Mouse (Mus musculus) T-helper 17 cell (primary cell): ENCODE data around the gene Gm10842.
"Not testable (repeated sequence)": the region's sequence is repeated elsewhere in the genome, so short reads cannot be mapped to it uniquely, and the experiment has no call there.

ENCODE experiments used
- in situ Hi-C, 2 experiments: fragments of 300-600 bp; cut with MboI, MseI; formaldehyde crosslinking; loops; 1 replicate in 1 of 2; 2 replicates in 1 of 2; pipeline ENCODE4 v1.15.1; 2025; ENCODE audit warnings: high pct_unique_total_duplicates in 2 of 2

Gm10842 gene

GRCm38 (mm10) chr11:105146593-105146992 is at the start of gene Gm10842:
Gene Gm10842, plus strand, starts transcription at chr11:105146893.
- in situ Hi-C loops: no loop called here

GRCm38 (mm10) chr11:105112448-105112847 is 34.2 kb upstream of the Gm10842 start:
- in situ Hi-C loops: not testable (repeated sequence)

- in situ Hi-C loops: no loop called here
Observed at GRCm38 (mm10) chr11:105117814-105118213, 28.9 kb upstream of the Gm10842 start.

- in situ Hi-C loops: loop anchor here in 1 of 2 experiments (10.0 kb wide), 1 partner anchor 806 kb away; no protein-coding TSS in a partner anchor
Observed at GRCm38 (mm10) chr11:105120551-105121061, 26.1 kb upstream of the Gm10842 start.

GRCm38 (mm10) chr11:105121792-105122191 is 24.9 kb upstream of the Gm10842 start:
- in situ Hi-C loops: loop anchor here in 1 of 2 experiments (10.0 kb wide), 1 partner anchor 807 kb away; no protein-coding TSS in a partner anchor

- in situ Hi-C loops: loop anchor here in 1 of 2 experiments (10.0 kb wide), 1 partner anchor 809 kb away; no protein-coding TSS in a partner anchor
Observed at GRCm38 (mm10) chr11:105123986-105124385, 22.7 kb upstream of the Gm10842 start.

- in situ Hi-C loops: loop anchor here in 1 of 2 experiments (10.0 kb wide), 1 partner anchor 811 kb away; no protein-coding TSS in a partner anchor
Observed at GRCm38 (mm10) chr11:105125735-105126519, 20.8 kb upstream of the Gm10842 start, which contains the start of gene Mettl2. Gene Mettl2, plus strand, starts transcription at chr11:105126425.

GRCm38 (mm10) chr11:105126520-105127029 is 20.1 kb upstream of the Gm10842 start:
- in situ Hi-C loops: loop anchor here in 1 of 2 experiments (10.0 kb wide), 1 partner anchor 812 kb away; no protein-coding TSS in a partner anchor

GRCm38 (mm10) chr11:105135692-105136091 is 11.0 kb upstream of the Gm10842 start:
- in situ Hi-C loops: no loop called here

- in situ Hi-C loops: not testable (repeated sequence)
Observed at GRCm38 (mm10) chr11:105137255-105137654, 9.4 kb upstream of the Gm10842 start.

- in situ Hi-C loops: not testable (repeated sequence)
Observed at GRCm38 (mm10) chr11:105140512-105140911, 6.2 kb upstream of the Gm10842 start.

- in situ Hi-C loops: no loop called here
Observed at GRCm38 (mm10) chr11:105141115-105141514, 5.6 kb upstream of the Gm10842 start.

- in situ Hi-C loops: no loop called here
Observed at GRCm38 (mm10) chr11:105143564-105143963, 3.1 kb upstream of the Gm10842 start.

GRCm38 (mm10) chr11:105144084-105144483 is 2.6 kb upstream of the Gm10842 start:
- in situ Hi-C loops: no loop called here

GRCm38 (mm10) chr11:105144508-105145210 is 2.0 kb upstream of the Gm10842 start:
- in situ Hi-C loops: no loop called here

- in situ Hi-C loops: no loop called here
Observed at GRCm38 (mm10) chr11:105145211-105145610, 1.5 kb upstream of the Gm10842 start.

GRCm38 (mm10) chr11:105149353-105149752 is 2.7 kb downstream of the Gm10842 start:
- in situ Hi-C loops: no loop called here

- in situ Hi-C loops: no loop called here
Observed at GRCm38 (mm10) chr11:105149766-105150165, 3.1 kb downstream of the Gm10842 start.

GRCm38 (mm10) chr11:105150691-105151090 is 4.0 kb downstream of the Gm10842 start:
- in situ Hi-C loops: no loop called here

- in situ Hi-C loops: no loop called here
Observed at GRCm38 (mm10) chr11:105151226-105152016, 4.7 kb downstream of the Gm10842 start.

GRCm38 (mm10) chr11:105152017-105152300 is 5.3 kb downstream of the Gm10842 start:
- in situ Hi-C loops: no loop called here
